Mouse (Mus musculus) thymus, adult 2 months (tissue): ENCODE results near the gene Itpr1.

Experiments
- CTCF ChIP-seq: fragments of 200-500 bp; IDR thresholded peaks from 2 replicates; pipeline ENCODE4 v1.5.1; 2012; ENCODE audit warnings: mild to moderate bottlenecking, control low read depth, low read length, moderate library complexity, borderline replicate concordance; ENCODE audit not compliant: control insufficient read depth, poor library complexity, insufficient read depth; ENCODE audit errors: extremely low read depth
- POLR2A ChIP-seq: fragments of 200-500 bp; IDR thresholded peaks from 2 replicates; pipeline ENCODE4 v1.6.1; 2012; ENCODE audit warnings: mild to moderate bottlenecking, low read length, control low read depth, moderate library complexity; ENCODE audit not compliant: control insufficient read depth, poor library complexity, insufficient read depth; ENCODE audit errors: extremely low read depth

DNA sequence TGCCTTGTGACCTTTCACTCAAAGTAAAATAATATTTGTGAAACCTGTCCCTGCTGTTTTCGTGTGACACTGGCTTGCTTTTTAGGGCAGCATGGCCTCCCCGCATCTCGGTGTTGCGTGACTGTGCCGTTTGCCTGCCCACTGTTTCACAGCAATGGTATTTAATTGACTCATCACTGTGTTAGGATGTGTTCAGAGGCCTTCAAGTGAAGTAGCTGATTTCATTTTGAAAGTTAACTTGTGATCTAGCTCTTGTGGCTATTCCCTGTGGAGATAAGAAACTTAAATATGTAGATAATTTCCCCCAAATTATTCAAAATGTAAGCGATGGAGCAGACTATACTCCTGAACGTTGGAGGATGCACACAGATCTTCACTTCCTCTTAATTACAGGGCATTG, 115.4 kb downstream of the Itpr1 start:
- TF ChIP-seq CTCF (no peak), POLR2A (no peak)
